Mouse (Mus musculus) heart, adult 9 months (tissue): Measurements from ENCODE around the gene Drosha.
A peak's percentile ranks its signal among the peaks of the same experiment; 100 is the strongest.
"Not testable (repeated sequence)": the region's sequence is repeated elsewhere in the genome, so short reads cannot be mapped to it uniquely, and the experiment has no call there.

Experiments used
- DNase-seq, 2 experiments: peaks; one replicate each; pipeline ENCODE4 v3.0.0; 2022; ENCODE audit warnings: low spot score in 2 of 2

Drosha gene

DNA sequence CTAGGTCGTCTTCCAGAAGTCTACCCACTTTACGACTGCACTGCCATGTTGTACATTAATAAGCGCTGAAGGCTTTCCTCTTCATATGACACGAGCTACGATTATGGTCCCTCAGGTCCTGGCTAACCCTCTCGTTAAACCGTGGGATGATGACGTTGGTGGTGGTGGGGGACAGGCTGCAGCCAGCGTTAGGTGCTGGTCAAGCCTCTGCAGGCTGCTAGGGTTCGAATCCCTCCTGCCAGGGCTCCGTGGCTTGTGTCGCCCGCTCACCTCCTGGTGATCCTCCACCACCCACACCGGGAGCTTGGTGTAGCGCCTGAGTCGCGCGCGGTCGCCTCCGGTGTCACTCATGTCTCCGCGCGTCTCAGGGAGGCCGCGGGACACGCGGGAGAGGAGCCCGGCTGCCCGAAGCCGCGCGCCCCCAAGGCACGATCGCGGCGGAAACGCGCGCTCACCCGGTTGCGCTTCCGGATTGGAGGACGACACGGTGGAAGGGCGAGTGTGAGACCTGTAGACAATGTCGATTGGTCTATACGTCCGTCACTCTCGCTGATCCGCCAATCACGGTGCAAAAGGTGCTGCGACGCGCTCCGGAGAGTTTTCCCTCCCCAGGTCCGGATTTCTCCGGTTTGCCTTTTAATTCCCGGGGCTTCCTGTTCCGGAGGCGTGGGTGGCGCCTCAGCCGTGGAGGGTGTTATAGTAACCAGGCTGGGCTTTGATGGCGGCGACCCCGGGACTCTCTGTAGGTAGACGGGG lies at the start of gene Drosha, which contains the start of gene 6030458C11Rik:
Drosha (plus strand) TSS at position 619 of the 756 bp plus-strand sequence.
6030458C11Rik (minus strand) TSS at position 453 of the 756 bp plus-strand sequence.
- peak; percentile 99 to 100 for DNase-seq

DNA sequence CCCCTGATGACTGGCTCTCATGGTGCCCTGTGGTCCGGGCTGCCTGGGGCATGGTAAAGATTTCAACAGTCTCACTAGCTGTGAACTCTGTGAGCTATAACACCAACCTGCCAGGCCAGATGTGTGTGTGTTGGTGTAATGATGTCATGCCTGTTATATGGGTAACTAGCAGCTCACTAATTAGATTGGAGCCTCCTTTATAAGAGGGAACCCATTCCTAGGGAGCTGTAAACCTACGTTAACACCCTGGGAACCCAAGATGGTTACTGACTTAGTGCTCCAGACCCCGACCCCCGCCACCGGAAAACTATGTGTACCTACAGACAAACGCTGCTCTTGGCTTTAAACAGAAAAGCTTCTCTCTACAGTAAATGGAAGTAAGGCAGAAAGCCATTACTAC lies 43.3 kb upstream of the Drosha start:
- DNase-seq = no peak

GRCm38 (mm10) chr15:12781729-12782326 lies 42.8 kb upstream of the Drosha start:
- DNase-seq = no peak

- DNase-seq = no peak
Observed at GRCm38 (mm10) chr15:12788536-12788935, 36.1 kb upstream of the Drosha start.

DNA sequence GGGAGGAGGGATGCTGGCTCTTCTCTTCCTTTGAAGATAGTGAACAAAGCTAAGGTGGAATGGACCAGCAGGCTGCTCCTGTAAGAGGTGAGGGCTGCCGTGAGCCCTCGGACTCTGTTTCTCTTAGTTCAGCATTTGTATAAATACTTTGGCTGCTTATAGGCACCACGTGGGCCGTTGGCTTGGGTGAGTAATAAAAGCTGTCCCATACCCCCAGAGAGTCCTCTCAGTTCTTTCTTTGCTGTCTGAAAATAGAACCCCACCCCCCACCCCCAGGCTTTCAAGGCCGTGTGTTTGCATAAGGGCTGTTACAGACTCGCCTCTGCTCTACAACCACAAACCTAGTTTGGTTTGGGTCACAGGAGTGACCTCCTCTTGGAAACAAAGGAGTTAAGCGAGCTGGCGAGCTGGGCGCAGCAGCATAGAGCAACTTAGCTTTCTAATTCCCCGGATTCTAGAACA lies 35.2 kb upstream of the Drosha start:
- DNase-seq = no peak

GRCm38 (mm10) chr15:12794311-12794710 lies 30.3 kb upstream of the Drosha start:
- DNase-seq = no peak

- DNase-seq = peak in 1 of 2 experiments; percentile 61
Observed at GRCm38 (mm10) chr15:12795457-12795894, 29.1 kb upstream of the Drosha start.

DNA sequence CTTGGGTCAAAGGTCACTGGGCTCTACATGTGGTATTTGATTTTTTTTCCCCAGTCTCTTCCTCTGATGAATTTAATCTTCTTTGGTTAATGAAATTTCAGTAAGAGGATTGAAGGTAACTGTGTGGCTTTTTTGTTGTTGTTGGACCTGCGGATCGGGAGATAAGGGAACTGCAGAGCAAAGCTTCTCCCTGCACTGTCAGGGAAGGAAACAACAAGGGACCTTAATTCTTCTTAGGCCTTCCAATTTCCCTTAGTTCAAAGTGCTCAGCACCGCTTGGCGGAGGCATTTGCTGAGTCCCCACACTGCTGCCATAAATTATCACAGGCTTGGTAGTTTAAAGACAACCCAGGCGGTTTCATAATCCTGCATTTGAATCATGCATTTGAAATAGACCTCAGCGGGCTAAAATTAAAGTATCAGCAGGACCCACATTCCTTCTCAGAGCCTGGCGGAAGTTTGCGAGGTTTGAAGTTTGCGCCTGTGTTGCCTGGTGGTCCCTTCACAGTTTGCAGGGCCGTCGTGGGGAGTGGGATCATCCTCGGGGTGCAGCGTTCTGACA lies 28.6 kb upstream of the Drosha start:
- no peak for DNase-seq

DNA sequence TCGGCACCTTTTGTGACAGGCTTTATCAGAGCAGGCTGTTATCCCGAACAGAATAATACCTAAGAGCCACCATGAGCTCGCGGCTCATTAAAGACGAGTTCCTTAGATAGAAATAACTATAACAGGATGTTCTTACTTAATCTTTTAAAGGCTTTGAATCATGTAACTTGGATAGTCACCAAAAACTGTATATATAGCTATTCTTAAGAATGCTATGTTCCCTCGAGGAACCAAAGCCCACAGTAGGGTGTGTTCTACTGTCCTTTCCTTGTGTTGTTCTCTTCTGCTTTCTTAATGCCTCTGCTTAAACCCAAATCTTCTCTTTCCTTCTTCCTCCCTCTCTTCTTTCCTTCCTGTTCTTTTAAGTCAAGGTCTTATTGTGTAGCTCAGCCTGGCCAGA lies 26.6 kb upstream of the Drosha start:
- no peak for DNase-seq

GRCm38 (mm10) chr15:12800405-12801141 lies 24.0 kb upstream of the Drosha start:
- no peak for DNase-seq

DNA sequence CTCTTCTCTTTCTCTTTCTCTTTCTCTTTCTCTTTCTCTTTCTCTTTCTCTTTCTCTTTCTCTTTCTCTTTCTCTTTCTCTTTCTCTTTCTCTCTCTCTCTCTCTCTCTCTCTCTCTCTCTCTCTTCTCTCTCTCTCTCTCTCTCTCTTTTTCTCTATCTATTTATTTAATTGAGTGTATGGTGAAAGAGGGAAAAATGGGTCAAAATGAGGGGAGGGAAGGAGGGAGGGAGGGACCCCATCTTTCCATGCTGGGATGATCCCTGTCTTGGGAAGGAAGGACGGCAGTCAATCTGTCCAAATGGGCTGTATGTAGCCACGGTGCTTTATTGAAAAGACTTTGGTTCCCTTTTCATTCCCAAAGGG lies 23.5 kb upstream of the Drosha start:
- not testable (repeated sequence) for DNase-seq

DNA sequence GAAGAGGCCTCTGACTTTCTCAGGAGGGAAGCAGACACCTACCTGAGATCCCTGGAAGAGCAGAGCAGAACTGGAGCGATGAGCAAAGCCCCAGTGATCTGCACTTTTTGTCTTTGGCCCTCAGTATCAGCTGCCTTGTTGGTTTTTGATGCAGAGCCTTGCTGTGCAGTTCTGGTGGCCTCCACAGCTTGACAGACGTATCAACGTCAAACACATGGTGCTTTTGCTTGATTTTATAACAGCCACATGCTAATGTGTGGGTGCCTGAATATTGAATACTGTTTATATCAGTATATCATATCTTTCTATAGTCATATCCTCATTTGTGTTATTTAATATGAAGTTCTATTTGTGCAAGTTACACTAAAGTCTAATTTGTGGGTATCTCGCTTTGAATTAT lies 19.5 kb upstream of the Drosha start:
- DNase-seq = no peak

DNA sequence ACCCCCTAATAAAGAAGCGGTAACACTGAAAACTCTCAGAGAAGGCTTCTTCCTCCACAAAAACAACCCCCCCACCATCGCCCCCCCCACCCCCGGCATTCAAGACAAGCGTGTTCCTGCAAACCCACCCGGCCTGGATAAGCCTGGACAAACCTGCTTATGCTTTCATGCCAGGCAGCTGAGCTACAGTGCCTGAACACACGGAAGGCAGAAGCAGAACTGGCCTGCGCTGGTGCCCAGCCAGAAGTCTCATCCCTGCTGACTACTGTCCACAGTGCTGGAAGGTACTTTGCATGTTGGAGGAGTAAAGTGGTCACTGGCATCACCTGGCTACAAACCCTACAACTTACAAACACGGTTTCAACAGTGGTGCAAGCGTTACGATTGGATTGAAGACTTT lies 17.5 kb upstream of the Drosha start:
- DNase-seq = no peak

DNA sequence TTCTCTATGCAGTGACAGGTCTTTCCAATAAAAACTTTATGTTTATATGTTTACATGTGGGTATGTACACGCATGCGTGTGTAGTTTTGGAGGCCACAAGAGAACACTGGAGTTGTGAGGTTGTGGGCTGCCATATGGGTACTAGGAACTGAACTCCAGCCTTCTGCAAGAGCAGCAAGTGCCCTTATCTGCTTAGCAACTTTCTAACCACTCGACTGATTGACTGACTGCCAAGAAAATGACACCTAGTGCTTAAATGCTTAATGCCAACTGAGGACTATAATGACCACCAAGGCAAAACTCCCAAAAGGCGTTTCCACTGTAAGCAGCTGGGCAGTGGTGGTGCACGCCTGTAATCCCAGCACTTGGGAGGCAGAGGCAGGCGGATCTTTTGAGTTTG lies 15.3 kb upstream of the Drosha start:
- DNase-seq = no peak

DNA sequence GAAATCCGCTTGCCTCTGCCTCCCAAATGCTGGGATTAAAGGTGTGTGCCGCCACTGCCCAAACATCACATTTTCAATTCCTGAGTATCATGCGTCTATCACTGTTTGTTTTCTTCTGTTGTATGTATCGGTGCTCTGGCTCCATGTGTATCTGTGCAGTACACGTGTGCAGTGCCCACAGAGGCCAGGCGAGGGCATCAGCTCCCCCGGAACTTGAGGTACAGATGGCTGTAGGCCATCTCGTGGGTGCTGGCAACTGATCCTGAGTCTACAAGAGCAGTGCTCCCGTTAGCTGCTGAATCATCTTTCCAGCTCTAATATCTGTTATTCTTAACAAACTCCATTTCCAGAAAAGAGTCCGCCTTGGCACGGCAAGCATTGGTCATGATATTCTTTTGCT lies 12.0 kb upstream of the Drosha start:
- DNase-seq = no peak

- DNase-seq = no peak
Observed at GRCm38 (mm10) chr15:12817592-12817991, 7.0 kb upstream of the Drosha start.

- DNase-seq = no peak
Observed at GRCm38 (mm10) chr15:12822416-12823395, 1.9 kb upstream of the Drosha start.

GRCm38 (mm10) chr15:12823455-12824119 lies 1.0 kb upstream of the Drosha start:
- DNase-seq = no peak

DNA sequence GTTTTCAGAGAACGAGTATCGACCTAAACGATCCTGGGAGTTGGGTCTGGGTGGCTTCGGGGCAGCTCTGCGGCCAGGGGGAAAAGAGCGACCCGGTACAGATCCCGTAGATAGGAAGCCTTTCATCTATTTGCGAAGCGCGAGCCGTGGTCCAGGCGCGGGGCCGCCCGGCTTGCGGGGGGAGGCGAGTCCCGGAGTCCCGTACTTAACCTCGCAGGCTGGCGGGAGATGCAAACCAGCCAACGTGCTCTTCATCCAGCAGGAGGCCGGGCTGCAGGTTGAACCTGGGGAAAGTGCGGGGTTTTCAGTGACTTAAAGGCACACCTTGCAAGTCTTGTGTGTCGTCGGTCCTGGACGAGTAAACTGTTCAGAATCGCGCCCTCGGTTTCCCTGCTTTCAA lies 350 bp downstream of the Drosha start:
- no peak for DNase-seq

DNA sequence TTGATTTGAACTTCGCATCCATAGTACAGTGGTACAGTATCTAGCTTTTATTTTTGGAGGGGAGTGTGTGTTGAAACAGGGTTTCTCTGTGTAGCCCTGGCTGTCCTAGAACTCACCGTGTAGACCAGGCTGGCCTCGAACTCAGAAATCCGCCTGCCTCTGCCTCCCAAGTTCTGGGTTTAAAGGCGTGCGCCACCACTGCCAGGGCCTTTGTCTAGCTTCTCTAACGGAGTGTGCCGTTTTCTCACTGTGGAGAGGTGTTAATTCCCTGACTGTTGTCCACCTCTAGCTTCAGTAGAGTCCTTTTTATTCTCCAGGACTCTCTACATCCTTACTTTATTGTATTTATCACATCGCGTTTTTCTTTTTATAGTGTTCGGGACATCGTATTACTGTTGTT lies 793 bp downstream of the Drosha start:
- DNase-seq = no peak

DNA sequence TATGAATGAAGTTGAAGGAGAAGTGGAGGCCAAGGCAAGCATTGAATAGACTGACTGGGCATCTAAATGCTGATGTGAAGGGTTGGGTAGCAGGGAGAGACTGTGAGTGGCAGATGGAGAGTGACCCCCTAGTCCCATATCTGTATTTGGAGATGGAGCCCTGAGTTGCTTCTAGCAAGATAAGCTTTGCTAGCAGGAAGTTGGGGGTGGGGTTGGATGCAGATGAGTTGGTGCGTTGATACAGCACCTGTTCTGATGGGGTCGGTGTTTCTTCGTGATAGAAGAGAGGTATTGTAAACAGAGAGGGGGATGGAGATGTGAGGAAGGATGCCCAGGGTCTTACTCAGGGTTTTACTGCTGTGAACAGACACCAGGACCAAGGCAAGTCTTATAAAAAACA lies 5.3 kb downstream of the Drosha start:
- DNase-seq = no peak
